Mouse (Mus musculus): ENCODE data around the gene Klra4.
"Not testable (repeated sequence)": the region's sequence is repeated elsewhere in the genome, so short reads cannot be mapped to it uniquely, and the experiment has no call there.

Gene Klra4

DNA sequence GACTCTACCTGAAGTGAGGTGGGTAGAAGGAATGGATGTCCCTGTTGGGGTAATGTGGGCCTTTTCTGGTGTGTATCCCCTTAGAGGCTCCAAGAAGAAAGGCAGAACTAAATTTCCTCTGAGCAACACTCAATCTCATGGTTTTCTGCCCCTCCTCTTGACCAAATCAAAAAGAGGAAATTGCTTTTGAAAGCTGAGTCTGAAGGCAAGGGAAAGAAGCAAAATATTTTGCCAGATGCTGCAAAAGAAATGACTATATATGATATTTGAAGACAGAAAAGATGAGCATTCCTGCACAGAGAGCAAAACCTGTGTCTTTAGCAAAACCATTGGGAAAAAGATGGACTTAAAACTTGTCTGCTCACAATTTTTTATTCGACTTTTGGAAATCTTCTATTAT is at the start of gene Klra4:
Gene Klra4, minus strand, starts transcription at position 101 of the 400 bp plus-strand sequence.
- DNase-seq: not testable (repeated sequence)

GRCm38 (mm10) chr6:130110485-130110884 is 43.4 kb upstream of the Klra4 start:
- no peak for DNase-seq

DNA sequence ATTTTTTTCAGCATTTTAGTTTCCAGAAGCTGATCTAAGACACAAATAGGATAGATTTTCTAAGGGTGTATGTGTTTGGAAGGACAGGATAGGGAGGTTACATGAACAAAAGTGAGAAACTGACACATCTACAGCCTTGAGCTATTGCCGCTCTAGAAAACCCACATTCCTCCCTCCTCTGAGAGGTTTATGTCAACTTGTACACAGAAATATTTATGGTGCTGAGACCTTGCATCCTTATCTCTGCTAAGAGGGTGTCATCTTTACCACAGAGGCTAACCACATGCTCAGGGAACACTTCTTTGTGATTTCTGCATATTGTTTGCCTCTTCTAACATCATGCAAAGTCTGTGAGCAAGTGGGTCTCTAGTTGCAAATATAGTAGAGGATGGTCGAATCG is 35.7 kb upstream of the Klra4 start:
- DNase-seq: not testable (repeated sequence)

- DNase-seq: no peak
Observed at GRCm38 (mm10) chr6:130092336-130092948, 25.4 kb upstream of the Klra4 start.

- no peak for DNase-seq
Observed at GRCm38 (mm10) chr6:130065196-130065595, 1.9 kb downstream of the Klra4 start.

DNA sequence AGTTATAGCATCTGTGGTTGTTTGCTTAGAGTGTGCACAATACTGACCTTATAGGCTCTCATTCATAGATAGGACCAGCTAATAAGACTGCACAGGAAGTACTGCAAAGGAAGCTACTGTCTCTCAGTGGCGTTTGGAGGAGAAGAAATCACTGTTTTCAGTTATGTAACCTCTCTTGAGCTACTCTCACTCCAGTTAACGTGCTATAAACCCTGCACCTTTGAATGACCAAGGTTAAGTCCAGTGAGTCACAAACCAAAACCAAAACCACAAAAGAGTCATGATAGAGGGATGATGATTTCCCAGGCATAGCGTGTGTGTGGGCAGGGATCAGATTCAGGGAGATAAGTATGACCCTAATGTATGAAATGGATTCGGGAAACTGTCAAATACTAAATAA is 31.9 kb downstream of the Klra4 start:
- not testable (repeated sequence) for DNase-seq

DNA sequence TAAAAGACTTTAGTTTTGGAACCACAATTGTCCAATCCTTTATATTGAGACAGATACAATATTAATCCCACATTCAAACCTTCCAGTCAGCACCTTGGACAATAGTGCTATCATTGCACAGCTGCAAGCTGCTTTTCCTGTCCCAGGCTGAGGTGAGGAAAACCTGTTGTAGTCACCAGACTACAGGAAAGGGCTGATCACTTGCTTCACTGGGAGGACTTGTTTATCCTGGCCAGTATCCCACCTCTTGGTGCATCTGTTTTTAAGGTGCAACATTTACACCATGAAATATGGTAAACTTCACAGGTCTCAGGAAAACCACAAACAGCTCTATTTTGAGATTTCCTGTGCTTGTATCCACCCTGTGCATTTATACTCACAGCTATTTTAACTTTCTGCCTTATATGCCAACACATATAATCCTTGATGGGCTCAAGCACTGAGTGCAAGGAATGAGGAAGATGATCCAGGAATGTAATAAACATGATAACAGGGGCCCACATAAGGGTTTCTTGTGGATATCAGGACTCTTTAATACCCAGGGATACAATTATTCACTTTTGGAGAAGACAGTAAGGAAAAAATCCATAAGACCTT is 35.5 kb downstream of the Klra4 start:
- DNase-seq: peak in 1 of 2 experiments; percentile 2

DNA sequence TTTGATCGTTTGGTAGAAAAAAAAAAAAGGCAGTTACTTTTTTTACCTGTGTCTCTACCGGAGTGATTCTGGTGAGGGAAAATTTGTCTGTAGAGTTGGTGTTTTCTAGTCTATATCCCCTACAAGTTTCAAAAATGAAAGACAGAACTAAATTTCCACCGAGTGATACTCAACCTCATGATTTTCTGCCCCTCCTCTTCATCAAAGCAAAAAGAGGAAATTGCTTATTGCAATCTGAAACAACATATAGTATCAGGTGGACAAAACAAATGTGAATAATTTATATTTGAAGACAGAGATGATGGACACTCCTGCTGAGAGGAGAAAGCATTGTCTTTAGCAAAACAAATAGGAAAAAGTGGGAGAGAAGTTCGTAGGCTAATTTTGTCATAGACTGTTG is 40.2 kb downstream of the Klra4 start, which contains the start of gene Klra6:
Gene Klra6, minus strand, starts transcription at position 101 of the 400 bp plus-strand sequence.
- DNase-seq: no peak
